Mouse (Mus musculus): ENCODE measurements around the gene Gm128. TPM values are rescaled to one million over a fixed set of nuclear protein-coding genes. Genes with fewer than 3 reads are reported as not detected.

The Gm128 gene
- total and polyA plus RNA-seq, 2 experiments from 2014 or later, result not detected

- peak overlapping the region; percentile 86 for H3K27ac ChIP-seq (ENCODE audit: low read depth)
- H3K4me2 ChIP-seq (ENCODE audit: low read depth, low read length), result no peak overlapping the region
- no peak overlapping the region for H3K9ac ChIP-seq (replicated peaks; ENCODE audit: low read depth, low read length)
- DNase-seq (ENCODE audit: low spot score) (no peak), ATAC-seq (ENCODE audit: insufficient read depth, low read depth) (no peak)
- H3K36me3 ChIP-seq (replicated peaks; ENCODE audit: control insufficient read depth, insufficient read depth, low read length), result no peaks in the 10 kb centered on the region
- no peaks in the 10 kb centered on the region for H3K9me3 ChIP-seq (replicated peaks; ENCODE audit: control insufficient read depth, low read length)
- WGBS, result 66% methylated on average over 5 of the region's 5 CpGs
- no peaks in the 10 kb centered on the region for H3K27me3 ChIP-seq (ENCODE audit: control insufficient read depth, insufficient read depth, low read length)
- peaks cover 18% of the 10 kb centered on the region for H3K4me1 ChIP-seq (ENCODE audit: control insufficient read depth, insufficient read depth)
- H3K4me3 ChIP-seq (ENCODE audit: low read depth, low read length), result no peak overlapping the region
- TF ChIP-seq CTCF (IDR thresholded peaks at IDR 0.05; ENCODE audit: low read depth) (no peak), EP300 (IDR thresholded peaks at IDR 0.05; ENCODE audit: low read depth) (no peak)
Measured at GRCm38 (mm10) chr3:95276428-95276934, 35.1 kb upstream of the Gm128 start.

DNA sequence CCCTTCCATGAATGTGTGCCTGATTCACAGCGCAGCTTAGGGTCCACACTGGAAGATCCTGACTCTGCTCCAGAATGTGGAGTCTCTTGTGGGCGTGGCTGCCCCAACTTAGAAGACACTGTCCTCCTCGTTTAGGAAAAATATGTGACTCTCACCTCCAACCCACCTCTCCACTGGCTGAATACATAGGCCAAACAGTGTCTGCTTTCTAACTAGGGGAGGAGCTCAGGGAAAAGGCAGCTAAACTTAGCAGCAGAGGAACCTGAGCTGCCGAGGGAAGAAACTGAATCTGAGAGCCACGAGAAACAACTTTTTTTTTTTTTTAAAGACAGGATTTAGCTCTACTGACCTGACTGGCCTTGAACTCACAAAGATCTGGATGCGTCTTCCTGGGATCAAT is 33.8 kb upstream of the Gm128 start:
- no peak overlapping the region for H3K4me2 ChIP-seq (ENCODE audit: low read depth, low read length)
- ATAC-seq (ENCODE audit: insufficient read depth, low read depth) (no peak), DNase-seq (ENCODE audit: low spot score) (peak; percentile 6)
- no peak overlapping the region for H3K9ac ChIP-seq (replicated peaks; ENCODE audit: low read depth, low read length)
- WGBS, result 48% methylated on average over 6 of the region's 6 CpGs
- H3K27ac ChIP-seq (ENCODE audit: low read depth), result 0 out of 2 replicates have a peak overlapping the region, but pooled peaks have one; percentile 18
- peaks cover 18% of the 10 kb centered on the region for H3K4me1 ChIP-seq (ENCODE audit: control insufficient read depth, insufficient read depth)
- no peaks in the 10 kb centered on the region for H3K27me3 ChIP-seq (ENCODE audit: control insufficient read depth, insufficient read depth, low read length)
- no peaks in the 10 kb centered on the region for H3K36me3 ChIP-seq (replicated peaks; ENCODE audit: control insufficient read depth, insufficient read depth, low read length)
- H3K9me3 ChIP-seq (replicated peaks; ENCODE audit: control insufficient read depth, low read length), result no peaks in the 10 kb centered on the region
- TF ChIP-seq EP300 (IDR thresholded peaks at IDR 0.05; ENCODE audit: low read depth), result no peak
- TF ChIP-seq CTCF (IDR thresholded peaks at IDR 0.05; ENCODE audit: low read depth), result no peak
- no peak overlapping the region for H3K4me3 ChIP-seq (ENCODE audit: low read depth, low read length)

DNA sequence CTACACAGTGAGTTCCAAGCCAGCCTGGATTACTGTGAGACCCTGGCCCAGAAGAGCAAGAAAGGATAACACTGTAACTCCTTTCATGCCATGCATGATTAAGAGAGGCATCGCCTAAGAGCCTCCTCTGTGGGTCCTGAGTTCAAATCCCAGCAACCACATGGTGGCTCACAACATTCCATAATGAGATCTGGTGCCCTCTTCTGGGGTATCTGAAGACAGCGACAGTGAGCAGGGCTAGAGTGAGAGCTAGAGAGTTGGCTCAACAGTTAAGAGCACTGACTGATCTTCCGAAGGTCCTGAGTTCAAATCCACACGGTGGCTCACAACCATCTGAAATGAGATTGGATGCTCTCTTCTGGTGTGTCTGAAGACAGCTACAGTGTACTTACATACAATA is 33.1 kb upstream of the Gm128 start:
- ATAC-seq (ENCODE audit: insufficient read depth, low read depth), result no peak
- H3K9ac ChIP-seq (replicated peaks; ENCODE audit: low read depth, low read length), result no peak overlapping the region
- H3K4me1 ChIP-seq (ENCODE audit: control insufficient read depth, insufficient read depth), result peaks cover 18% of the 10 kb centered on the region
- H3K27me3 ChIP-seq (ENCODE audit: control insufficient read depth, insufficient read depth, low read length), result no peaks in the 10 kb centered on the region
- H3K4me2 ChIP-seq (ENCODE audit: low read depth, low read length), result no peak overlapping the region
- no peak overlapping the region for H3K27ac ChIP-seq (ENCODE audit: low read depth)
- WGBS, result 91% methylated on average over 4 of the region's 4 CpGs
- DNase-seq (ENCODE audit: low spot score), result no peak
- TF ChIP-seq CTCF (IDR thresholded peaks at IDR 0.05; ENCODE audit: low read depth) (no peak), EP300 (IDR thresholded peaks at IDR 0.05; ENCODE audit: low read depth) (no peak)
- H3K9me3 ChIP-seq (replicated peaks; ENCODE audit: control insufficient read depth, low read length), result no peaks in the 10 kb centered on the region
- H3K4me3 ChIP-seq (ENCODE audit: low read depth, low read length), result no peak overlapping the region
- no peaks in the 10 kb centered on the region for H3K36me3 ChIP-seq (replicated peaks; ENCODE audit: control insufficient read depth, insufficient read depth, low read length)

DNA sequence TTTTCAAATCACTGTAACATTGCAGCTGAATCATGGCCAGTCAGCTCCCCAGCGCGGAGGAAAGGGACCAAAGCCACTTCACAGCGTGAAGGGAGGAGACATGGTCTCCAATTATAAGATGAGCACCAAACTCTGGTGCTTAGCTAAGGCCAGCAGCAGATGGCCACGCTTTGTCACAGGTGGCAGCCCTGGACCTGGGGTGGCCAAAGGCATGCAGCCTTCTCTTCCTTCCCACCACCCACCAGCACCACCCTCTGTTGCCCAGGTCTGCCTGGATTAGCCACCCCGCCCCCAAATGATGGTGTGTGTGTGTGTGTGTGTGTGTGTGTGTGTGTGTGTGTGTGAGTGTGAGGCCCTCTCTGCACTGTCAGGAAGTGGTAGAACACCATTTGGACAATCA is 32.1 kb upstream of the Gm128 start:
- Histone ChIP-seq H3K9ac (replicated peaks; ENCODE audit: low read depth, low read length) (no peak overlapping the region), H3K27ac (ENCODE audit: low read depth) (no peak overlapping the region), H3K4me3 (ENCODE audit: low read depth, low read length) (no peak overlapping the region), H3K4me1 (ENCODE audit: control insufficient read depth, insufficient read depth) (peaks cover 18% of the 10 kb centered on the region), H3K27me3 (ENCODE audit: control insufficient read depth, insufficient read depth, low read length) (no peaks in the 10 kb centered on the region), H3K36me3 (replicated peaks; ENCODE audit: control insufficient read depth, insufficient read depth, low read length) (peaks cover 7% of the 10 kb centered on the region), H3K4me2 (ENCODE audit: low read depth, low read length) (no peak overlapping the region), H3K9me3 (replicated peaks; ENCODE audit: control insufficient read depth, low read length) (no peaks in the 10 kb centered on the region)
- ATAC-seq (ENCODE audit: insufficient read depth, low read depth) (no peak), DNase-seq (ENCODE audit: low spot score) (no peak)
- WGBS, result 81% methylated on average over 5 of the region's 5 CpGs
- TF ChIP-seq EP300 (IDR thresholded peaks at IDR 0.05; ENCODE audit: low read depth), result no peak
- no peak for TF ChIP-seq CTCF (IDR thresholded peaks at IDR 0.05; ENCODE audit: low read depth)

- no peak overlapping the region for H3K27ac ChIP-seq (ENCODE audit: low read depth)
- H3K27me3 ChIP-seq (ENCODE audit: control insufficient read depth, insufficient read depth, low read length), result no peaks in the 10 kb centered on the region
- no peak overlapping the region for H3K4me3 ChIP-seq (ENCODE audit: low read depth, low read length)
- 76% methylated on average over 12 of the region's 12 CpGs for whole genome bisulfite sequencing
- H3K9ac ChIP-seq (replicated peaks; ENCODE audit: low read depth, low read length), result no peak overlapping the region
- DNase-seq (ENCODE audit: low spot score) (no peak), ATAC-seq (ENCODE audit: insufficient read depth, low read depth) (no peak)
- peaks cover 25% of the 10 kb centered on the region for H3K36me3 ChIP-seq (replicated peaks; ENCODE audit: control insufficient read depth, insufficient read depth, low read length)
- no peaks in the 10 kb centered on the region for H3K4me1 ChIP-seq (ENCODE audit: control insufficient read depth, insufficient read depth)
- TF ChIP-seq EP300 (IDR thresholded peaks at IDR 0.05; ENCODE audit: low read depth) (no peak), CTCF (IDR thresholded peaks at IDR 0.05; ENCODE audit: low read depth) (no peak)
- H3K4me2 ChIP-seq (ENCODE audit: low read depth, low read length), result no peak overlapping the region
- H3K9me3 ChIP-seq (replicated peaks; ENCODE audit: control insufficient read depth, low read length), result no peaks in the 10 kb centered on the region
Measured at GRCm38 (mm10) chr3:95270766-95271364, 29.5 kb upstream of the Gm128 start.

- H3K9ac ChIP-seq (replicated peaks; ENCODE audit: low read depth, low read length), result no peak overlapping the region
- no peak for DNase-seq (ENCODE audit: low spot score)
- no peak for ATAC-seq (ENCODE audit: insufficient read depth, low read depth)
- H3K4me2 ChIP-seq (ENCODE audit: low read depth, low read length), result no peak overlapping the region
- no peaks in the 10 kb centered on the region for H3K27me3 ChIP-seq (ENCODE audit: control insufficient read depth, insufficient read depth, low read length)
- no peak overlapping the region for H3K27ac ChIP-seq (ENCODE audit: low read depth)
- H3K4me1 ChIP-seq (ENCODE audit: control insufficient read depth, insufficient read depth), result no peaks in the 10 kb centered on the region
- H3K36me3 ChIP-seq (replicated peaks; ENCODE audit: control insufficient read depth, insufficient read depth, low read length), result peaks cover 31% of the 10 kb centered on the region
- H3K4me3 ChIP-seq (ENCODE audit: low read depth, low read length), result no peak overlapping the region
- no peaks in the 10 kb centered on the region for H3K9me3 ChIP-seq (replicated peaks; ENCODE audit: control insufficient read depth, low read length)
- TF ChIP-seq CTCF (IDR thresholded peaks at IDR 0.05; ENCODE audit: low read depth) (no peak), EP300 (IDR thresholded peaks at IDR 0.05; ENCODE audit: low read depth) (no peak)
- WGBS, result 64% methylated on average over 5 of the region's 5 CpGs
Measured at GRCm38 (mm10) chr3:95269789-95270188, 28.4 kb upstream of the Gm128 start.
